Mouse (Mus musculus) common myeloid progenitor, adult 5-6 weeks (primary cell): ENCODE results near the gene Trp53rkb. TPM values are rescaled to one million over a fixed set of nuclear protein-coding genes. Genes with fewer than 3 reads are reported as not detected.

ENCODE experiments used
- ATAC-seq: replicated peaks from 2 replicates; pipeline ENCODE4 v1.8.0; 2016; ENCODE audit warnings: low read depth, mild to moderate bottlenecking, moderate TSS enrichment, inconsistent platforms; ENCODE audit not compliant: poor library complexity, severe bottlenecking
- total RNA-seq: library from RNA; stranded (forward); fragments of 200-1000, 187-1606 nt; gene quantifications from 2 replicates; pipeline ENCODE4 v1.2.3, GENCODE M21; 2017

The Trp53rkb gene
- total RNA-seq, 1 experiment from 2014 or later = 0.50 TPM

- peak; percentile 98 for ATAC-seq
These were observed 1.3 kb downstream of the Trp53rkb start for GRCm38 (mm10) chr2:166793542-166794214.

- ATAC-seq = no peak
These were observed 7.5 kb downstream of the Trp53rkb start for GRCm38 (mm10) chr2:166799615-166800472.

- ATAC-seq = no peak
These were observed 8.1 kb downstream of the Trp53rkb start for GRCm38 (mm10) chr2:166800473-166800857.

GRCm38 (mm10) chr2:166801436-166801835 lies 9.1 kb downstream of the Trp53rkb start:
- ATAC-seq = 0 out of 2 replicates have a peak, but pooled peaks have one; percentile 12

GRCm38 (mm10) chr2:166803298-166803697 lies 11.0 kb downstream of the Trp53rkb start:
- no peak for ATAC-seq

GRCm38 (mm10) chr2:166805250-166806172 lies 13.2 kb downstream of the Trp53rkb start, which contains the start of gene Arfgef2:
TSS of gene Arfgef2 (plus strand) at chr2:166805588.
- peak; percentile 91 for ATAC-seq

GRCm38 (mm10) chr2:166806173-166806705 lies 13.9 kb downstream of the Trp53rkb start:
- no peak for ATAC-seq

GRCm38 (mm10) chr2:166806813-166807212 lies 14.5 kb downstream of the Trp53rkb start:
- ATAC-seq = no peak

GRCm38 (mm10) chr2:166809499-166809898 lies 17.2 kb downstream of the Trp53rkb start:
- no peak for ATAC-seq

GRCm38 (mm10) chr2:166810821-166811220 lies 18.5 kb downstream of the Trp53rkb start:
- ATAC-seq = no peak

- no peak for ATAC-seq
These were observed 26.3 kb downstream of the Trp53rkb start for GRCm38 (mm10) chr2:166818463-166819143.

GRCm38 (mm10) chr2:166819849-166820248 lies 27.5 kb downstream of the Trp53rkb start:
- no peak for ATAC-seq

GRCm38 (mm10) chr2:166820844-166821243 lies 28.5 kb downstream of the Trp53rkb start:
- peak; percentile 45; the same call in 1 of the 2 replicates for ATAC-seq

GRCm38 (mm10) chr2:166821406-166821805 lies 29.1 kb downstream of the Trp53rkb start:
- ATAC-seq = peak; percentile 19; the same call in 1 of the 2 replicates

GRCm38 (mm10) chr2:166822119-166822826 lies 29.9 kb downstream of the Trp53rkb start:
- peak; percentile 62 for ATAC-seq

GRCm38 (mm10) chr2:166822901-166823300 lies 30.6 kb downstream of the Trp53rkb start:
- ATAC-seq = no peak

- ATAC-seq = no peak
These were observed 32.1 kb downstream of the Trp53rkb start for GRCm38 (mm10) chr2:166824386-166824785.

GRCm38 (mm10) chr2:166824998-166825397 lies 32.7 kb downstream of the Trp53rkb start:
- ATAC-seq = no peak
